Mouse (Mus musculus) cortical plate, adult 2 months (tissue): Measurements from ENCODE around the gene Ppfia3.

ENCODE experiments used
- CTCF ChIP-seq: fragments of 200-500 bp; IDR thresholded peaks from 2 replicates; pipeline ENCODE4 v1.5.1; 2011; ENCODE audit warnings: mild to moderate bottlenecking, control low read depth, low read length; ENCODE audit not compliant: insufficient read depth; ENCODE audit errors: extremely low read depth
- POLR2A ChIP-seq: fragments of 200-500 bp; IDR thresholded peaks from 2 replicates; pipeline ENCODE4 v1.6.1; 2011; ENCODE audit warnings: mild to moderate bottlenecking, low read length, control low read depth; ENCODE audit not compliant: insufficient read depth; ENCODE audit errors: extremely low read depth

DNA sequence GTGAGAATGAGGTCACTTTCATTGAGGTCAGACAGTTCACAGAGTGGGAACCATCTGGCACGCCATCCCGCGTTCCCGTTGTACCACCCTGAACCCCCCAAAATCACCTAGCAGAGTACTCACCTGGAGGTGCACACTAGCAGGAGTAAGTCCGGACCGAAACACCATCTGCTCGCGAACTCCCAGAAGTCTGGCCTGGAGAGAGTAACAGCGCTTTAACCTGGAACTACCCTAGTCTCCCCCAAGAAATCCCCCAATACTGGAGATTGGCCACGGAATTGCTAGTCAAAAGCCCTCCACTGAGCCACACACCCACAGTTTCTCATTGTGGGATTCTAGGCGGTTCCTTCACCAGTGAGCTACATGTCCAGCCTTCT, 26.8 kb downstream of the Ppfia3 start:
- TF ChIP-seq CTCF (no peak), POLR2A (no peak)
